ENCODE assay signal across 10 mouse cellular contexts in genomic region chr10:120271318-120271717, GRCm38 (mm10). TPM values are rescaled to one million over a fixed set of nuclear protein-coding genes. Genes with fewer than 3 reads are reported as not detected.
DNase-seq lines count a peak whose midpoint lies in the region; ATAC-seq and TF ChIP-seq lines count a peak whose summit lies in the region.
"Had no signal": no experiment of that assay in that cellular context is flagged by ENCODE, and none has a peak within 500 bp of the region (broad histone marks: within the 10 kb centered on the region; RNA-seq: fewer than 3 reads in every experiment).

No protein-coding gene starts in this region.

- no peaks in the 10 kb centered on the region for H3K27me3 ChIP-seq in lung, embryonic 15.5 days
- H3K27me3 ChIP-seq in forebrain, embryonic 13.5 days: no peaks in the 10 kb centered on the region
- H3K27me3 ChIP-seq in liver, embryonic 12.5 days (replicated peaks): 0 out of 2 replicates have a peak, but pooled peaks cover 5% of the 10 kb centered on the region
- no peaks in the 10 kb centered on the region for H3K27me3 ChIP-seq in neural tube, embryonic 15.5 days (replicated peaks)

- 62% methylated on average over 6 of the region's 6 CpGs for WGBS in lung, embryonic 15.5 days
- WGBS in forebrain, embryonic 13.5 days: 79% methylated on average over 6 of the region's 6 CpGs
- 30% methylated on average over 6 of the region's 6 CpGs for WGBS in liver, embryonic 12.5 days (ENCODE audit: insufficient replicate concordance)
- WGBS in neural tube, embryonic 15.5 days: 77% methylated on average over 6 of the region's 6 CpGs

- intact Hi-C loops in left cerebral cortex, postnatal 10 days (cut with DNase I): no loop called here

- DNase-seq in lung, postnatal 14 days: no peak
- DNase-seq in left cerebral cortex, postnatal 10 days (ENCODE audit: extremely low spot score in 1 of 2, low spot score in 2 of 2): no peak
- DNase-seq in left cerebral cortex, adult 18-20 months (ENCODE audit: low spot score in 2 of 2): no peak
- no peak for DNase-seq in layer of hippocampus, adult 2 months (ENCODE audit: low spot score in 2 of 2)
- DNase-seq: right cerebral cortex, adult 18-20 months had no signal

- H3K36me3 ChIP-seq in lung, embryonic 15.5 days: no peaks in the 10 kb centered on the region
- no peaks in the 10 kb centered on the region for H3K36me3 ChIP-seq in forebrain, embryonic 13.5 days (ENCODE audit: poor library complexity, severe bottlenecking)
- H3K36me3 ChIP-seq in liver, embryonic 12.5 days: no peaks in the 10 kb centered on the region
- H3K36me3 ChIP-seq in neural tube, embryonic 15.5 days: no peaks in the 10 kb centered on the region
- H3K36me3 ChIP-seq: G1E had no signal

- TF ChIP-seq CTCF in layer of hippocampus, adult 2 months (conservative IDR thresholded peaks at IDR 0.05): no peak

- peaks cover 8% of the 10 kb centered on the region; the same call in 1 of the 2 replicates for H3K4me1 ChIP-seq in lung, embryonic 15.5 days
- peaks cover 19% of the 10 kb centered on the region for H3K4me1 ChIP-seq in forebrain, embryonic 13.5 days
- peaks cover 16% of the 10 kb centered on the region; the same call in 1 of the 2 replicates for H3K4me1 ChIP-seq in liver, embryonic 12.5 days
- peaks cover 14% of the 10 kb centered on the region for H3K4me1 ChIP-seq in neural tube, embryonic 15.5 days

- no peak overlapping the region for H3K4me3 ChIP-seq in lung, embryonic 15.5 days
- no peak overlapping the region for H3K4me3 ChIP-seq in forebrain, embryonic 13.5 days
- peak overlapping the region; percentile 12; the same call in 1 of the 2 replicates for H3K4me3 ChIP-seq in liver, embryonic 12.5 days
- no peak overlapping the region for H3K4me3 ChIP-seq in neural tube, embryonic 15.5 days (replicated peaks)
- no peak overlapping the region for H3K4me3 ChIP-seq in layer of hippocampus, adult 2 months

- no peak for ATAC-seq in lung, embryonic 15.5 days (ENCODE audit: borderline replicate concordance, extremely low read depth, low FRiP score, low TSS enrichment)
- no peak for ATAC-seq in forebrain, embryonic 13.5 days
- no peak for ATAC-seq in liver, embryonic 12.5 days
- ATAC-seq in neural tube, embryonic 15.5 days (ENCODE audit: low FRiP score): no peak

- peak overlapping the region; percentile 55; the same call in 1 of the 2 replicates for H3K4me2 ChIP-seq in lung, embryonic 15.5 days
- peak overlapping the region; percentile 67 for H3K4me2 ChIP-seq in forebrain, embryonic 13.5 days
- peak overlapping the region; percentile 51 for H3K4me2 ChIP-seq in liver, embryonic 12.5 days
- peak overlapping the region; percentile 56 for H3K4me2 ChIP-seq in neural tube, embryonic 15.5 days

- H3K27ac ChIP-seq in lung, embryonic 15.5 days: no peak overlapping the region
- H3K27ac ChIP-seq in forebrain, embryonic 13.5 days: no peak overlapping the region
- H3K27ac ChIP-seq in liver, embryonic 12.5 days: no peak overlapping the region
- H3K27ac ChIP-seq in neural tube, embryonic 15.5 days (replicated peaks): no peak overlapping the region
- H3K27ac ChIP-seq in layer of hippocampus, adult 2 months: no peak overlapping the region

- H3K9me3 ChIP-seq in lung, embryonic 15.5 days: no peaks in the 10 kb centered on the region
- 0 out of 2 replicates have a peak, but pooled peaks cover 4% of the 10 kb centered on the region for H3K9me3 ChIP-seq in forebrain, embryonic 13.5 days (replicated peaks)
- H3K9me3 ChIP-seq in liver, embryonic 12.5 days (replicated peaks): no peaks in the 10 kb centered on the region
- H3K9me3 ChIP-seq in neural tube, embryonic 15.5 days (replicated peaks): no peaks in the 10 kb centered on the region

- no peak overlapping the region for H3K9ac ChIP-seq in lung, embryonic 15.5 days
- no peak overlapping the region for H3K9ac ChIP-seq in forebrain, embryonic 13.5 days
- H3K9ac ChIP-seq in liver, embryonic 12.5 days: no peak overlapping the region
- H3K9ac ChIP-seq in neural tube, embryonic 15.5 days (replicated peaks): no peak overlapping the region

RNA-seq across cellular contexts. Expression of gene Llph, which starts 44.4 kb away (rescaled TPM):
- polyA plus RNA-seq in lung, embryonic 15.5 days (2015; fragmentation: Nextera tagmentation; extraction: Ambion mirVana): 42.8 and 46.6 TPM in 2 replicates
- polyA plus RNA-seq in forebrain, embryonic 13.5 days (2015; fragmentation: Nextera tagmentation; extraction: Ambion mirVana): 50.9 and 58.7 TPM in 2 replicates
- polyA plus RNA-seq in liver, embryonic 12.5 days (2016; fragmentation: Nextera tagmentation; extraction: Ambion mirVana): 55.2 and 55.5 TPM in 2 replicates
- polyA plus RNA-seq in neural tube, embryonic 15.5 days (2015; fragmentation: Nextera tagmentation; extraction: Ambion mirVana): 36.6 and 48.2 TPM in 2 replicates
- 10 to 100 TPM; 12.9 to 15.9 TPM for total RNA-seq in left cerebral cortex, postnatal 10 days (2021)
- total RNA-seq in left cerebral cortex, adult 18-20 months (2021): 10 to 100 TPM; 20.0 to 22.2 TPM
- 10 to 100 TPM; 15.0 to 16.1 TPM for total RNA-seq in layer of hippocampus, adult 2 months (2021)
